Mouse (Mus musculus) kidney, adult 2 months (tissue): ENCODE measurements around the gene Ckmt2.

Experiments used
- CTCF ChIP-seq: fragments of 200-500 bp; conservative IDR thresholded peaks from 2 replicates; pipeline ENCODE4 v1.5.1; 2011; ENCODE audit warnings: low read depth, mild to moderate bottlenecking, control low read depth, low read length, moderate library complexity, mixed read lengths; ENCODE audit not compliant: insufficient read depth, insufficient read length
- POLR2A ChIP-seq: fragments of 200-500 bp; IDR thresholded peaks from one replicate; pipeline ENCODE4 v1.6.1; 2011; ENCODE audit warnings: low read depth, low read length, control low read depth

DNA sequence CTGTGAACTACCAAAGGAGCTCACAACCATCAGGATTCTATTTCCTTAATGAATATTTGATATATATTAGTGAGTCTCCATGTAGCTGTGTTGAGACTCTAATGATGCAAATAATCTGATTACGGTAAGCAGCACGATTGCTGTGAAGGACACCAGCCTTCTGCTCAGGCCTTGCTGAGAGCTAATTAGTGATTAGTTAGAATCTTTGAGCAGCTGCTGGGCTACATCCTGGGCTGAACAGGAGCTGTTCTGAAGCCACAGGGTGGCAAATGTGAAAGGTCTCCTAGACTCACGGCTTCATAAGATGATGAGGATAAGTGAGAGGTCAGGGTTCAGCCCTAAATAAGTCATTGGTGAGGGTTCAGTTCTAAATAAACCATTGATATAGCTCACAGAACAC lies 29.7 kb upstream of the Ckmt2 start:
- TF ChIP-seq CTCF: no peak
- TF ChIP-seq POLR2A: no peak
